Mouse (Mus musculus): ENCODE measurements around the gene Aida.
"Not testable (repeated sequence)": the region's sequence is repeated elsewhere in the genome, so short reads cannot be mapped to it uniquely, and the experiment has no call there.

Gene Aida

GRCm38 (mm10) chr1:183320708-183321107 lies 24.3 kb downstream of the Aida start:
- DNase-seq (ENCODE audit: low spot score in 2 of 2): no peak

DNA sequence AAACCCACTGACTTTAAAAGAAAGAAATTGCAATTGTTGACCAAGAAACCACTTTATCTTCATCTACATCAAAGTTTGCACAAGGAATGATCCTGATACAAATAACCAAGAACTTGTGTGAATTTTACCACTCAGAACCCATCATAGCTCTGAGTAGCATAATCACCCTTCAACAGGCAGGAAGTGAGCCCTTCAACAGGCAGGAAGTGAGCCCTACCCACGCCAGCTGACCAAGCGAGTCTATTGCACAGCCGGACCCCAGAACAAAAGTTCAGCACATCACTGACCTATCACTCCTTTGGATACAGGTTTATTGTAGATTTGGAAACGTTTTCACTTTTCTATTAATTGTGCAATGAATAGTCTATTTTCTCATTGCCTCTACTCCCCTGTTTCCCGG lies 26.1 kb downstream of the Aida start:
- not testable (repeated sequence) for DNase-seq (ENCODE audit: low spot score in 2 of 2)

DNA sequence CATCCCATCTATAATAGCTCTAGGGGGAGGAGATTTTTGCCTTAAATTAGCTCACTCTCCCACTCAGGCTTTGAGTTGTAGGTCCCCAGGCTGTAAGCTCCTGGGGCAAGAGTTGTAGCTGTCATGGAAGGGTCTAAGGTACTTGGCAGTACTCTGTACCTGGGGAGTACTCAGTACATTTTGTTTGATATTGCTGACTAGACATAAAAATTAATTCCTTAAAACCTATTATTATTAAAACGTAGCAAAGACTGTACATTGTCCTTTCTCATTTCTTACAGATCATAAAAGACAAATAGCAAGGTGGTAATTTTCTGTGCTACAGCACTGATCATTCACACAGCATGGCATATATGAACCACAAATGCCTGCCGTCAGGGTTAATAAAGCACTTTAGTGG lies 27.5 kb downstream of the Aida start:
- no peak for DNase-seq (ENCODE audit: low spot score in 2 of 2)

- no peak for DNase-seq (ENCODE audit: low spot score in 2 of 2)
Measured at GRCm38 (mm10) chr1:183324433-183324832, 28.0 kb downstream of the Aida start.

- no peak for DNase-seq (ENCODE audit: low spot score in 2 of 2)
Measured at GRCm38 (mm10) chr1:183327171-183327570, 30.8 kb downstream of the Aida start.

- DNase-seq (ENCODE audit: low spot score in 2 of 2): not testable (repeated sequence)
Measured at GRCm38 (mm10) chr1:183342902-183343301, 46.5 kb downstream of the Aida start.

DNA sequence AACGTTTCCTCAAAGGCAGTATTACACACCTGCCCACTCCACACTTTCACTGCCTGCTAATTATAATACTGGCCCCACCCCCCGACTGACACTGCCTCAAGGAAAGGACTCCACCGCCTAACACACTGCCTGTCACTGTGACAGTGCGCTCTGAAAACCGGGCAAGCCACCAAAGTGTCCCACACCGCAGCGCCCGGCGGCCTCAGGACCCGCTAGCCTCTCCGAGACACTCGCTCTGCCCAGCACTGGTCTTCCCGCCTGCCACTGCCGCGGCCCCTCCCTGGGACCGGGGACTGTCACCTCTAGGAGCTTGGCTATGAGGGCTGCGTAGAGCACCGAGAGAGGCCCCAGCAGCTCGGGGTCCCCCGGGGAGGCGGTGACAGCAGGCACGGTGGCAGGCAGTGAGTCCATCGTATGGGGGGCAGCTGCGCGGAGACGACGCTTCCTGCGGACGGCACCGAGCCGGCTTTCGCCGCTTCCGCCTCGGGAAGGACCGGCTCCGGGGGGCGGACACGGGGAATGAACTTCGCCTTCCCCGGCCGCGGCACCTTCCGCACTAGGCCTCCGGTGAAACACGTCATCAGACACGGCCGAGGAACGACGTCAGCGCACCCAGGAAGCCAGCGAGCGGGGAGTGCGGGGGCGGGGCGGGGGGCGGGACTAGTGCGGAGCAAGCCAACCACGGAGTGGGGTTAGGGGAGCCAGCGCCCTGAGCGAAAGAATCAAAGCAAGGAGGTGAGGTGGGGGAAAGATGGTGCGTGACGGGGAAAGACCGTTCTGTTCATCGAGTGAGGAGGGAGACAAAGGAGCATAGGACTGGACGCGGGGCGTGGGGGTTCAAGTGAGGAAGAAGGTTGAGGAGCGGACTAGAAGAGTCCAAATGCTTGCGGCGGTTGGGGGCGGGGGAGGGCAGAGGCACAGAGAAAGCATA lies 48.8 kb downstream of the Aida start:
- DNase-seq (ENCODE audit: low spot score in 2 of 2): peak; percentile 84 to 88

DNA sequence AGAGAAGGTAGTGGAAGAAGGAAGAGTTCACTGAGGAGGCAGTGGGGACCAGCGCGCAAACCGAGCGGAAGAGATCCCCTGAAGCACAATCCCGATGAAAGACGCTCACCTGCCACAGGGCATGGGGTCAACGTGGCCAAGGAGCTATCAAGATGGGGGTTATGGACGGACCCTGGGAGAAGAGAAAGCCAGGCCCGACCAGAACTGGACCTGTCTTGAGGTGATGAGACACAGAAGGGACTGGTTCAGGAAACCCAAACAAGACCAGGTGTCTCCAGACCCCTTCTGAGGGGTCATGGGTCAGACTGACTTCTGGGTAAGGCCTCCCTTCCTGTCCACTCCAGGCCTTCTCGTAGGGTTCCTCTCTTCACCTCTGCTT lies 49.4 kb downstream of the Aida start:
- no peak for DNase-seq (ENCODE audit: low spot score in 2 of 2)

DNA sequence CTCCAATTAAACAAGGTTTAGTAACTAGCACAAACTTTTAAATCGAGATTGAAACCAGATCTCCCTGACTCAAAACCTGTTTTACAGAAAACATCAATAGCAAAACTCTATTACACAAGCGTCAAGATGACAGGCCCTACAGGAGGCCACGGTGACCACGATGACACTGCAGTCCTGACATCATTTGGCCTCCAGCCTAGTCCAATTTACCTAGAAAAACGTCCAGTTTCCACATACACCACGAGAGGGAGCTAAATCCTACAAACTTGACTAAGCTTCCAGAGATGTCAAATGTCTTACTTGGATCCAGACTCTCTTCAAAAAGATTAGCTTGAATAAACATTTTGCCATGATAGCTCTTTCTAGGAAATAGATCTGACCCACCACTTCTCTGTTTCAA lies 53.5 kb downstream of the Aida start:
- peak; percentile 73 to 74 for DNase-seq (ENCODE audit: low spot score in 2 of 2)

DNA sequence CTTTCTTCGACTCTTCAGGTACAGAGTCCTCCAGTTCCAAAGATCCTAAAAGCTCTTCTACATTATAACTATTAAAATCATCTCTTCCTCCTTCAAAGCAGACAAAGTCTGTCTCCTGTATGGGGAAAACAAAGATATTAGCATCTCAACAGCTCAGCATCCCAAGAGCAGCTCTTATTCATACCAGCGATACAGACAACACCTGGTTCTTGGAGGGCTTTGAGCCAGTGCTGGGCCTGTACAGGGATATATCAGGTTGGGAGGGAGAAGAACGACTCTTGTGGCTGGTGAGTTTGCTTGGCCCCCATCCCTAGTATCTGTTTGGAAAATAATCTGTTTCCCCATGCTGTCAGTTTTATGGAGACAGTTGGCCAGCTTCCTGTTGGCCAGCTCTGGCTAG lies 62.5 kb downstream of the Aida start:
- no peak for DNase-seq (ENCODE audit: low spot score in 2 of 2)

DNA sequence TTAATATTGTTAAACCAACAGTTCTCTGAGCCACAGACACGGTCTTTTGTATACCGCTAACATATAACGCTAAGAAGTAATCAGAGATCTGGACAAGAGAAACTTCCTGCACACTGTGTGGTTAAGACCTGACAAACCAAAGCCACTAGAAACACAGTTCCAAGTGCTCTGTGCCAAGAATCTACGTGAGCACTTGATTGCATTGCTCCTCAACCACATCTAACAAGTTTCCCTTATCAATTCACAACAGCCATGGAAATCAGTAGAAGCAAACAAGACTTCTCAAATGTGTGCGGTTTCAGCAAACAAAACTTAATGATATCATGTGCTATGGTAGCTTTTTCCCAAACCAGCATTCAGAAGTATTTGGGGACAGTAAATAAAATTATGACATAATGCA lies 65.9 kb downstream of the Aida start:
- no peak for DNase-seq (ENCODE audit: low spot score in 2 of 2)

GRCm38 (mm10) chr1:183362729-183363576 lies 66.6 kb downstream of the Aida start:
- DNase-seq (ENCODE audit: low spot score in 2 of 2): no peak

DNA sequence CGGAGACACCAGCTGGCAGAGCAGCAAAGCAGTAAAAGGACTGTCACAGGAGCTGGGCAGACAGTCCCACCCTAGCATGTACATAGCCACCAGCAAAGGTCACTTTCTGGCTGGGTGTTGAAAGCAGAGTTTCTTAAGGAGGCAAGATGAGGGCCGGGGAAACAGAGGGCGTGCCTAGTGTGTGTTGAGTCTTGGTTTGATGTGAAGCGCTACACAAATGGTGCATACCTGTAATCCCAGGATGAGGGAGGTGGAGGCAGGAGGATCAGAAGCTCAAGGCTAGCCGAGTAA lies 67.1 kb downstream of the Aida start:
- no peak for DNase-seq (ENCODE audit: low spot score in 2 of 2)

GRCm38 (mm10) chr1:183366361-183366760 lies 70.0 kb downstream of the Aida start:
- DNase-seq (ENCODE audit: low spot score in 2 of 2): no peak

- peak in 1 of 2 experiments; percentile 5 for DNase-seq (ENCODE audit: low spot score in 2 of 2)
Measured at GRCm38 (mm10) chr1:183368601-183369400, 72.4 kb downstream of the Aida start.

DNA sequence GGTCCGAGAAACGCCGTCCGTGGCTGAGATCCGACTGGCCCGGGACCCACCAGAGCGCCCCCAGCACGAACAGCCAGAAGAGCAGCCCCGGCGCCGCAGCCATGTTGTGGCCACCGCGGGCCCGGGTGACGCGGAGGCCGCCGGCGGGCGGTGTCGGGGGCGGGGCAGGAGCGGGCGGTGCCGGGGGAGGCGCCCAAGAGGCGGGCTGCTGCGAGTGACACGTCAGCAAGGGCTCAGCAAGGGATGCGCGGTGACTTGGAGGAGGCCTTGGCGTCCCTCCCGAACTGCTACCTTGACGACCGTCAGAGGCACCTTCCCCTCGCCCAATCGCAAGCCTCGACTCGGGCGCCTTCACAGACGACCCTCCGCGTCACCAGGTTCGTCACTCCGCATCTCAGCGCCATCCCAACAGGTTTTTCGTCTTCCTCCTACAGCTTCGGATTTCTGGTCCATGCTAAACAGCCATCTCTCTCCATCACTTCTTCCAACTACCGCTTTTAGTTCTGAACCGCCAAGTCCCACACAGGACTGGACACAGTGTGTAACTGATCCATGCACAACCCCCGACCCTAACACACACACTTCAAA lies 73.1 kb downstream of the Aida start, which contains the start of gene Mia3:
Mia3 (minus strand) TSS at position 127 of the 588 bp plus-strand sequence.
- peak; percentile 87 to 91 for DNase-seq (ENCODE audit: low spot score in 2 of 2)

DNA sequence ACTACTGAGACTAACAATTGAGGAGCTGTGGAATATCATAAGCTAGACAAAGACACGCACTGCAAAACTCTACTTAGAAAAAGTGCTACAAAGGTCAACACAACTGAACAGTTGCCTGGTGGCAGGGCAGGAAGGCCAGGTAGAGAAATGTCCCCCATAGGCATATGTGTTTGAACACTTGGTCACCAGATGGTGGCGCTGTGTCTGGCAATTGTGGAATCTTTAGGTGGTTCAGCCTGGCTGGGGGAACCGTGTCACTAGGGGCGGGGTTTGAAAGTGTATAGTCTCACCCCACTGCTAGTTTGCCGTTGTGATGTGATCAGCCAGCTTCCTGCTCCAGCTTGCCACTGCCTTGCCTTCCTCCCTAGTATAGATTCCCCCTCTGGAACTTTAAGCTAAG lies 78.3 kb downstream of the Aida start:
- DNase-seq (ENCODE audit: low spot score in 2 of 2): no peak
